Mouse (Mus musculus): ENCODE measurements around the gene Klk4.

DNA sequence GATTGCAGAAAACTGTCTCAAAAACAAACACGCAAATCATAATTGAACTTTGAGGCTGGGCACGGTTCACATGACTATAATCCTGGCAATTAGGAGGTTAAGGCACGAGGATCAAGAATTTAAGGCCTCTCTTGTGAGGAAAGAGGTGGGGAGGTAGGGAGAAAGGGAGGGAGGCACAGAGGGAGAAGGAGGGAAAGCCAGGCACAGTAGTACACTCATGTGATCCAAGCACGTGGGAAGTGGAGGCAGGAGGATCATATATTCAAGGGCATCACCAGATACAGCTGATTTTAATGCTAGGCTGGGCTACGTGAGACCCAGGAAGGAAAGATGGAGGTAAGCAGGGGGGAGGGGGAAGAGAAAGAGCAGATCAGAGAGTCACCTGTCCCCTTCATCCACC, 10.4 kb downstream of the Klk4 start:
- TF ChIP-seq POLR2A (IDR thresholded peaks at IDR 0.05; ENCODE audit: low read depth, low read length), result no peak
- TF ChIP-seq CTCF (IDR thresholded peaks at IDR 0.05; ENCODE audit: extremely low read depth, insufficient read length, insufficient replicate concordance, low read depth, low read length), result no peak
